Mouse (Mus musculus) kidney, embryonic 16.5 days (tissue): ENCODE measurements at regions not wholly inside any gene's neighbourhood (a gene's known extent, or its start where the extent isn't known, plus 50 kb on each side); places are given as distances from the start of the nearest gene placed in this dataset.

ENCODE experiments used
- ATAC-seq: fragments of 200-750 bp; cut with Nextera tagmentation; 2 replicates; pipeline ENCODE4 v1.8.0; 2017; ENCODE audit warnings: moderate TSS enrichment; ENCODE audit not compliant: low FRiP score, low TSS enrichment
- H3K27ac ChIP-seq: fragments of 300-500 bp; sonication (generic); 2 replicates; pipeline ENCODE4 v1.5.1; 2014; ENCODE audit warnings: low read length
- H3K27me3 ChIP-seq: fragments of 300-500 bp; sonication (generic); 2 replicates; pipeline ENCODE4 v1.6.1; 2014; ENCODE audit warnings: low read length, control low read depth, mixed read lengths; ENCODE audit not compliant: insufficient read depth
- H3K36me3 ChIP-seq: fragments of 300-500 bp; sonication (generic); 2 replicates; pipeline ENCODE4 v1.6.1; 2014; ENCODE audit warnings: low read length, control low read depth, mixed read lengths; ENCODE audit not compliant: insufficient read depth
- H3K4me1 ChIP-seq: fragments of 300-500 bp; sonication (generic); 2 replicates; pipeline ENCODE4 v1.6.1; 2014; ENCODE audit warnings: low read length, control low read depth, mixed read lengths; ENCODE audit not compliant: insufficient read depth
- H3K4me2 ChIP-seq: fragments of 300-500 bp; sonication (generic); replicated peaks from 2 replicates; pipeline ENCODE4 v1.6.1; 2014; ENCODE audit warnings: low read depth, low read length
- H3K4me3 ChIP-seq: fragments of 300-500 bp; sonication (generic); 2 replicates; pipeline ENCODE4 v1.5.1; 2014; ENCODE audit warnings: mild to moderate bottlenecking, low read length
- H3K9ac ChIP-seq: fragments of 300-500 bp; sonication (generic); replicated peaks from 2 replicates; pipeline ENCODE4 v1.6.1; 2014; ENCODE audit warnings: low read length
- H3K9me3 ChIP-seq: fragments of 300-500 bp; sonication (generic); 2 replicates; pipeline ENCODE4 v1.6.1; 2016; ENCODE audit warnings: low read length, control low read depth
- WGBS: fragments of 180-500 bp; shearing (Covaris S2); extraction: QIAGEN DNeasy Blood & Tissue Kit; methylation state at CpG from one replicate; pipeline ENCODE4 v1.1.7; 2014; 5-methylcytosine and 5-hydroxymethylcytosine counted together

- ATAC-seq: no peak
- no peaks in the 10 kb centered on the region for H3K27me3 ChIP-seq
- H3K36me3 ChIP-seq: no peaks in the 10 kb centered on the region
- no peaks in the 10 kb centered on the region for H3K4me1 ChIP-seq
- H3K4me3 ChIP-seq: no peak overlapping the region
- H3K4me2 ChIP-seq: no peak overlapping the region
- no peak overlapping the region for H3K27ac ChIP-seq
- no peak overlapping the region for H3K9ac ChIP-seq
- WGBS: 97% methylated on average over 2 of the region's 2 CpGs
- H3K9me3 ChIP-seq: no peaks in the 10 kb centered on the region
Measured at GRCm38 (mm10) chr1:122273579-122273978, 705.8 kb upstream of the Ddx18 start.

- WGBS: 92% methylated on average over 2 of the region's 2 CpGs
- Histone ChIP-seq H3K4me1 (no peaks in the 10 kb centered on the region), H3K4me2 (no peak overlapping the region), H3K9ac (no peak overlapping the region), H3K9me3 (no peaks in the 10 kb centered on the region), H3K27ac (no peak overlapping the region), H3K4me3 (no peak overlapping the region), H3K27me3 (no peaks in the 10 kb centered on the region), H3K36me3 (no peaks in the 10 kb centered on the region)
- no peak for ATAC-seq
Measured at GRCm38 (mm10) chr1:122243031-122243430, 675.2 kb upstream of the Ddx18 start.

GRCm38 (mm10) chr1:122241511-122241910 lies 673.7 kb upstream of the Ddx18 start:
- Histone ChIP-seq H3K4me1 (no peaks in the 10 kb centered on the region), H3K27ac (no peak overlapping the region), H3K4me3 (no peak overlapping the region), H3K9me3 (no peaks in the 10 kb centered on the region), H3K27me3 (no peaks in the 10 kb centered on the region), H3K4me2 (no peak overlapping the region), H3K36me3 (no peaks in the 10 kb centered on the region), H3K9ac (no peak overlapping the region)
- ATAC-seq: no peak
- 90% methylated on average over 3 of the region's 3 CpGs for WGBS

GRCm38 (mm10) chr1:122230442-122230841 lies 662.7 kb upstream of the Ddx18 start:
- H3K9ac ChIP-seq: no peak overlapping the region
- WGBS: 77% methylated on average over 4 of the region's 4 CpGs
- no peak overlapping the region for H3K4me3 ChIP-seq
- 0 out of 2 replicates have a peak, but pooled peaks cover 2% of the 10 kb centered on the region for H3K9me3 ChIP-seq
- no peak overlapping the region for H3K4me2 ChIP-seq
- no peak overlapping the region for H3K27ac ChIP-seq
- H3K4me1 ChIP-seq: no peaks in the 10 kb centered on the region
- no peaks in the 10 kb centered on the region for H3K36me3 ChIP-seq
- ATAC-seq: no peak
- no peaks in the 10 kb centered on the region for H3K27me3 ChIP-seq

- no peaks in the 10 kb centered on the region for H3K4me1 ChIP-seq
- H3K36me3 ChIP-seq: no peaks in the 10 kb centered on the region
- 37% methylated on average over 2 of the region's 2 CpGs for WGBS
- no peak overlapping the region for H3K27ac ChIP-seq
- H3K9me3 ChIP-seq: no peaks in the 10 kb centered on the region
- H3K4me2 ChIP-seq: no peak overlapping the region
- no peaks in the 10 kb centered on the region for H3K27me3 ChIP-seq
- no peak overlapping the region for H3K4me3 ChIP-seq
- no peak overlapping the region for H3K9ac ChIP-seq
- ATAC-seq: peak; percentile 69
Measured at GRCm38 (mm10) chr1:122212484-122212883, 644.7 kb upstream of the Ddx18 start.

- Histone ChIP-seq H3K27me3 (no peaks in the 10 kb centered on the region), H3K9me3 (no peaks in the 10 kb centered on the region), H3K4me2 (no peak overlapping the region), H3K27ac (no peak overlapping the region), H3K4me3 (no peak overlapping the region), H3K4me1 (no peaks in the 10 kb centered on the region), H3K36me3 (no peaks in the 10 kb centered on the region), H3K9ac (no peak overlapping the region)
- ATAC-seq: no peak
- WGBS: 84% methylated on average over 2 of the region's 2 CpGs
Measured at GRCm38 (mm10) chr1:122208619-122209018, 640.8 kb upstream of the Ddx18 start.

- Histone ChIP-seq H3K9ac (no peak overlapping the region), H3K36me3 (no peaks in the 10 kb centered on the region), H3K9me3 (no peaks in the 10 kb centered on the region), H3K27me3 (no peaks in the 10 kb centered on the region), H3K4me2 (no peak overlapping the region), H3K4me3 (no peak overlapping the region), H3K27ac (no peak overlapping the region), H3K4me1 (no peaks in the 10 kb centered on the region)
- WGBS: 86% methylated on average over 2 of the region's 2 CpGs
- ATAC-seq: no peak
Measured at GRCm38 (mm10) chr1:122169547-122169946, 601.8 kb upstream of the Ddx18 start.

GRCm38 (mm10) chr1:122161798-122162197 lies 594.0 kb upstream of the Ddx18 start:
- no peak overlapping the region for H3K4me2 ChIP-seq
- no peaks in the 10 kb centered on the region for H3K4me1 ChIP-seq
- no peaks in the 10 kb centered on the region for H3K9me3 ChIP-seq
- H3K4me3 ChIP-seq: no peak overlapping the region
- ATAC-seq: no peak
- no peak overlapping the region for H3K27ac ChIP-seq
- H3K27me3 ChIP-seq: no peaks in the 10 kb centered on the region
- H3K9ac ChIP-seq: no peak overlapping the region
- H3K36me3 ChIP-seq: no peaks in the 10 kb centered on the region
- 90% methylated on average over 1 of the region's 1 CpGs for WGBS

GRCm38 (mm10) chr1:122141362-122141761 lies 573.6 kb upstream of the Ddx18 start:
- peak; percentile 49; the same call in 1 of the 2 replicates for ATAC-seq
- Histone ChIP-seq H3K27ac (no peak overlapping the region), H3K27me3 (no peaks in the 10 kb centered on the region), H3K9me3 (no peaks in the 10 kb centered on the region), H3K4me1 (no peaks in the 10 kb centered on the region), H3K36me3 (no peaks in the 10 kb centered on the region), H3K4me2 (no peak overlapping the region), H3K9ac (no peak overlapping the region), H3K4me3 (no peak overlapping the region)

- Histone ChIP-seq H3K9me3 (no peaks in the 10 kb centered on the region), H3K4me3 (no peak overlapping the region), H3K36me3 (no peaks in the 10 kb centered on the region), H3K27me3 (no peaks in the 10 kb centered on the region), H3K9ac (no peak overlapping the region), H3K4me2 (no peak overlapping the region), H3K4me1 (no peaks in the 10 kb centered on the region), H3K27ac (no peak overlapping the region)
- ATAC-seq: no peak
- 66% methylated on average over 4 of the region's 4 CpGs for WGBS
Measured at GRCm38 (mm10) chr1:122123954-122124353, 556.2 kb upstream of the Ddx18 start.

- H3K27me3 ChIP-seq: no peaks in the 10 kb centered on the region
- H3K27ac ChIP-seq: no peak overlapping the region
- no peaks in the 10 kb centered on the region for H3K4me1 ChIP-seq
- no peak overlapping the region for H3K9ac ChIP-seq
- H3K4me2 ChIP-seq: no peak overlapping the region
- no peaks in the 10 kb centered on the region for H3K9me3 ChIP-seq
- no peak overlapping the region for H3K4me3 ChIP-seq
- no peaks in the 10 kb centered on the region for H3K36me3 ChIP-seq
- 88% methylated on average over 2 of the region's 2 CpGs for WGBS
- ATAC-seq: no peak
Measured at GRCm38 (mm10) chr1:122095726-122096125, 527.9 kb upstream of the Ddx18 start.
